Mouse (Mus musculus): Measurements from ENCODE around the gene Hps3. TPM values are rescaled to one million over a fixed set of nuclear protein-coding genes. Genes with fewer than 3 reads are reported as not detected.

Gene Hps3
- total and polyA plus RNA-seq, 3 experiments, result 7.0 to 10.5 TPM; not detected in 1

DNA sequence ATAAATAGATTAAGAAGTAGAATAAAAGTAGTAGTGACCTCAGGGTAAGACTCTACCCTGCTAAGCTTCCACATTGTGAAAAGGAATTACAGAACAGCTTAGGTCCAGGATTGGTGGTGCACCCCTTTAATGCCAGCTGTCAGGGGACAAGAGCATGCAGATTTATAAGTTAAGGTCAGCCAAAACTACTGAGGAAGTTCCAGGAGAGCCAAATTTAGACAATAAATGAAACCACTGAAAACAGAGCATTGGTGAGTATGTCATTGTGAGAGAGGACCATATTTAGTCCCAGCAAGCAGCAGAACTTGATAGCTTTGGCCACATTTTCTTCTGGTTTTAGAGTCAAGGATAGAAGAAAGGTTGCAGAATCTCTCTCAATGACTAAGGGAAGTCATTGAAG, 86.6 kb downstream of the Hps3 start:
- Histone ChIP-seq H3K9ac (ENCODE audit: control insufficient read depth, low read depth, low read length, poor library complexity, severe bottlenecking) (no peak overlapping the region), H3K27me3 (ENCODE audit: control insufficient read depth in 1 of 2, insufficient read depth in 2 of 2, low read length in 2 of 2) (no peaks in the 10 kb centered on the region; a peak in 1 of 4 replicates), H3K4me3 (ENCODE audit: control insufficient read depth in 1 of 2, insufficient read depth in 1 of 2, low read depth in 2 of 2, low read length in 2 of 2) (no peak overlapping the region), H3K4me1 (ENCODE audit: control insufficient read depth in 1 of 2, insufficient read depth in 2 of 2, low read length in 2 of 2) (no peaks in the 10 kb centered on the region), H3K9me3 (replicated peaks; ENCODE audit: insufficient read depth, low read length) (no peaks in the 10 kb centered on the region), H3K79me2 (ENCODE audit: control insufficient read depth, insufficient read depth, low read length, poor library complexity) (no peaks in the 10 kb centered on the region), H3K36me3 (ENCODE audit: control insufficient read depth in 1 of 2, insufficient read depth in 2 of 2, low read length in 2 of 2) (no peaks in the 10 kb centered on the region), H3K27ac (ENCODE audit: control insufficient read depth, low read depth, low read length) (no peak overlapping the region)
- DNase-seq (ENCODE audit: low read depth, low spot score), result no peak
- TF ChIP-seq ZMIZ1 (IDR thresholded peaks at IDR 0.05; ENCODE audit: low read depth, low read length) (no peak), GATA1 (IDR thresholded peaks at IDR 0.05; ENCODE audit: low read depth, low read length) (no peak), ZKSCAN1 (IDR thresholded peaks at IDR 0.05; ENCODE audit: low read depth, low read length) (no peak), NELFE (IDR thresholded peaks at IDR 0.05; ENCODE audit: low read depth, low read length) (no peak), EP300 (IDR thresholded peaks at IDR 0.05; ENCODE audit: low read depth in 1 of 2, low read length in 2 of 2) (no peak), HCFC1 (IDR thresholded peaks at IDR 0.05; ENCODE audit: low read depth, low read length) (no peak), E2F4 (IDR thresholded peaks at IDR 0.05; ENCODE audit: borderline replicate concordance, low read depth, low read length) (no peak), POLR2AphosphoS2 (IDR thresholded peaks at IDR 0.05; ENCODE audit: low read length) (no peak), POLR2AphosphoS5 (IDR thresholded peaks at IDR 0.05; ENCODE audit: borderline replicate concordance, low read depth, low read length) (no peak), GABPA (IDR thresholded peaks at IDR 0.05; ENCODE audit: low read depth, low read length) (no peak)

Other genes with a start within 250 kb of the Hps3 start
- not detected in 2 replicates for gene Cp, start 78.3 kb downstream of the Hps3 start, total RNA-seq (2012; rRNA removed)
- gene Cp, start 78.3 kb downstream of the Hps3 start, polyA plus RNA-seq (2012; ENCODE audit: insufficient read depth in 1 of 2, insufficient read length in 2 of 2, low read depth in 1 of 2, low replicate concordance in 2 of 2, missing spikeins in 1 of 2), result under 1 TPM in 1 of 2 experiments, not detected in 1; 0.04 TPM
- gene Hltf, start 22.5 kb upstream of the Hps3 start, total RNA-seq (2012; rRNA removed), result 10.0 and 10.7 TPM in 2 replicates
- gene Hltf, start 22.5 kb upstream of the Hps3 start, polyA plus RNA-seq (2012; ENCODE audit: insufficient read depth in 1 of 2, insufficient read length in 2 of 2, low read depth in 1 of 2, low replicate concordance in 2 of 2, missing spikeins in 1 of 2), result 1 to 10 TPM in 1 of 2 experiments, not detected in 1; 9.8 TPM
- gene Gyg, start 120.0 kb upstream of the Hps3 start, total RNA-seq (2012; rRNA removed), result 23.1 and 23.8 TPM in 2 replicates
- gene Gyg, start 120.0 kb upstream of the Hps3 start, polyA plus RNA-seq (2012; ENCODE audit: insufficient read depth in 1 of 2, insufficient read length in 2 of 2, low read depth in 1 of 2, low replicate concordance in 2 of 2, missing spikeins in 1 of 2), result 100 to 1,000 TPM in 1 of 2 experiments, 10 to 100 TPM in 1; 41.0 to 207 TPM
- gene Cpa3, start 206.9 kb upstream of the Hps3 start, total RNA-seq (2012; rRNA removed), result 1.6 and 3.7 TPM in 2 replicates
- under 1 TPM in 1 of 2 experiments, not detected in 1; 0.24 TPM for gene Cpa3, start 206.9 kb upstream of the Hps3 start, polyA plus RNA-seq (2012; ENCODE audit: insufficient read depth in 1 of 2, insufficient read length in 2 of 2, low read depth in 1 of 2, low replicate concordance in 2 of 2, missing spikeins in 1 of 2)
- gene Cpb1, start 240.4 kb upstream of the Hps3 start, total RNA-seq (2012; rRNA removed), result not detected in 2 replicates
- not detected for gene Cpb1, start 240.4 kb upstream of the Hps3 start, polyA plus RNA-seq (2012; ENCODE audit: insufficient read depth in 1 of 2, insufficient read length in 2 of 2, low read depth in 1 of 2, low replicate concordance in 2 of 2, missing spikeins in 1 of 2)

All from MEL (cell line).